11 mouse cellular contexts compared by ENCODE assay signal in genomic region chr7:4128860-4129259, GRCm38 (mm10). TPM values are rescaled to one million over a fixed set of nuclear protein-coding genes. Genes with fewer than 3 reads are reported as not detected.
DNase-seq lines count a peak whose midpoint lies in the region; ATAC-seq and TF ChIP-seq lines count a peak whose summit lies in the region.
"Had no signal": no experiment of that assay in that cellular context is flagged by ENCODE, and none has a peak within 500 bp of the region (broad histone marks: within the 10 kb centered on the region; RNA-seq: fewer than 3 reads in every experiment).

No protein-coding gene starts in this region.

- H3K9me3 ChIP-seq in liver, postnatal 0 days (ENCODE audit: low read length), result no peaks in the 10 kb centered on the region
- no peaks in the 10 kb centered on the region for H3K9me3 ChIP-seq in heart, postnatal 0 days (replicated peaks; ENCODE audit: control insufficient read depth, low read length)
- H3K9me3 ChIP-seq in midbrain, postnatal 0 days (ENCODE audit: low read length), result no peaks in the 10 kb centered on the region
- H3K9me3 ChIP-seq: liver, embryonic 15.5 days had no signal

- TF ChIP-seq EP300 in liver, postnatal 0 days (IDR thresholded peaks at IDR 0.05; ENCODE audit: low read depth), result peak; percentile 31; the same call in 1 of the 2 replicates
- TF ChIP-seq EP300 in heart, postnatal 0 days (IDR thresholded peaks at IDR 0.05; ENCODE audit: low read depth), result no peak

- no peaks in the 10 kb centered on the region for H3K4me1 ChIP-seq in liver, postnatal 0 days (ENCODE audit: insufficient read depth)
- peaks cover 8% of the 10 kb centered on the region; the same call in 1 of the 2 replicates for H3K4me1 ChIP-seq in heart, postnatal 0 days (ENCODE audit: control insufficient read depth, insufficient read depth)
- H3K4me1 ChIP-seq in midbrain, postnatal 0 days (ENCODE audit: insufficient read depth, low read length), result peaks cover 4% of the 10 kb centered on the region; the same call in 1 of the 2 replicates

- WGBS in liver, postnatal 0 days (ENCODE audit: insufficient replicate concordance), result 46% methylated on average over 6 of the region's 6 CpGs
- WGBS in heart, postnatal 0 days, result 41% methylated on average over 6 of the region's 6 CpGs
- 60% methylated on average over 6 of the region's 6 CpGs for WGBS in midbrain, postnatal 0 days

- peak; percentile 18 to 41 for DNase-seq in cerebellum, postnatal 14 days
- DNase-seq in cerebellum, postnatal 25 days, result no peak
- DNase-seq in liver, postnatal 0 days, result no peak
- no peak for DNase-seq in liver
- peak; percentile 32 for DNase-seq in heart, postnatal 0 days (ENCODE audit: low spot score)
- DNase-seq in midbrain, postnatal 0 days (ENCODE audit: low spot score), result no peak
- no peak for DNase-seq in MN1 (ENCODE audit: low spot score)
- DNase-seq in adrenal gland, adult 18-20 months (ENCODE audit: low spot score in 2 of 2), result no peak
- DNase-seq: B cell, adult 2 months; kidney, postnatal 10 days had no signal

- TF ChIP-seq CTCF in liver, postnatal 0 days (IDR thresholded peaks at IDR 0.05; ENCODE audit: low read depth), result no peak
- TF ChIP-seq CTCF in heart, postnatal 0 days (IDR thresholded peaks at IDR 0.05; ENCODE audit: low read depth), result no peak
- no peak for TF ChIP-seq CTCF in midbrain, postnatal 0 days (IDR thresholded peaks at IDR 0.05)

- H3K27me3 ChIP-seq in liver, postnatal 0 days (ENCODE audit: insufficient read depth, low read length), result no peaks in the 10 kb centered on the region
- no peaks in the 10 kb centered on the region for H3K27me3 ChIP-seq in heart, postnatal 0 days (ENCODE audit: control insufficient read depth, insufficient read depth, low read length)
- no peaks in the 10 kb centered on the region for H3K27me3 ChIP-seq in midbrain, postnatal 0 days (ENCODE audit: insufficient read depth, low read length)
- H3K27me3 ChIP-seq: liver, embryonic 15.5 days had no signal

- no peak overlapping the region for H3K9ac ChIP-seq in liver, postnatal 0 days (replicated peaks)
- H3K9ac ChIP-seq in heart, postnatal 0 days (replicated peaks; ENCODE audit: low read depth, low read length), result peak overlapping the region; percentile 21; the same call in 1 of the 2 replicates
- H3K9ac ChIP-seq in midbrain, postnatal 0 days (replicated peaks; ENCODE audit: low read length, poor library complexity, severe bottlenecking), result 0 out of 2 replicates have a peak overlapping the region, but pooled peaks have one; percentile 19
- H3K9ac ChIP-seq: liver, embryonic 15.5 days had no signal

- peak; percentile 28; the same call in 1 of the 2 replicates for ATAC-seq in liver, postnatal 0 days
- peak; percentile 39 for ATAC-seq in heart, postnatal 0 days (ENCODE audit: insufficient read depth, low read depth)
- no peak for ATAC-seq in midbrain, postnatal 0 days (ENCODE audit: low FRiP score)

- H3K36me3 ChIP-seq in liver, postnatal 0 days (replicated peaks; ENCODE audit: insufficient read depth, low read length), result no peaks in the 10 kb centered on the region
- no peaks in the 10 kb centered on the region for H3K36me3 ChIP-seq in heart, postnatal 0 days (replicated peaks; ENCODE audit: control insufficient read depth, insufficient read depth, low read length)
- peaks cover 41% of the 10 kb centered on the region for H3K36me3 ChIP-seq in midbrain, postnatal 0 days (ENCODE audit: insufficient read depth, low read length)
- H3K36me3 ChIP-seq: liver, embryonic 15.5 days had no signal

- H3K4me2 ChIP-seq in liver, postnatal 0 days (ENCODE audit: low read depth, low read length), result no peak overlapping the region
- H3K4me2 ChIP-seq in heart, postnatal 0 days (ENCODE audit: low read depth, low read length), result no peak overlapping the region
- no peak overlapping the region for H3K4me2 ChIP-seq in midbrain, postnatal 0 days (ENCODE audit: low read depth, low read length, poor library complexity, severe bottlenecking)
- H3K4me2 ChIP-seq: liver, embryonic 15.5 days had no signal

- H3K4me3 ChIP-seq in liver, postnatal 0 days (ENCODE audit: low read depth, low read length), result no peak overlapping the region
- H3K4me3 ChIP-seq in heart, postnatal 0 days (ENCODE audit: low read depth, low read length), result no peak overlapping the region
- no peak overlapping the region for H3K4me3 ChIP-seq in midbrain, postnatal 0 days (ENCODE audit: low read depth, low read length)
- H3K4me3 ChIP-seq: liver, embryonic 15.5 days had no signal

- no peak overlapping the region for H3K27ac ChIP-seq in liver, postnatal 0 days (ENCODE audit: low read depth)
- peak overlapping the region; percentile 30; the same call in 1 of the 2 replicates for H3K27ac ChIP-seq in heart, postnatal 0 days (ENCODE audit: low read depth)
- H3K27ac ChIP-seq in midbrain, postnatal 0 days (ENCODE audit: low read depth, low read length), result no peak overlapping the region; the same call in 1 of the 2 replicates
- H3K27ac ChIP-seq: liver, embryonic 15.5 days had no signal

RNA-seq across cellular contexts. Expression of gene Leng8, which starts 8.0 kb away (rescaled TPM):
- polyA plus RNA-seq in liver, postnatal 0 days (2015; fragmentation: Nextera tagmentation; extraction: Ambion mirVana), result 9.1 and 9.7 TPM in 2 replicates
- 112 and 139 TPM in 2 replicates for total RNA-seq in heart, postnatal 0 days (2014; rRNA removed; ENCODE audit: low replicate concordance)
- 12.9 and 16.0 TPM in 2 replicates for polyA plus RNA-seq in heart, postnatal 0 days (2015; fragmentation: Nextera tagmentation; extraction: Ambion mirVana)
- 176 and 253 TPM in 2 replicates for total RNA-seq in midbrain, postnatal 0 days (2014; rRNA removed)
- polyA plus RNA-seq in midbrain, postnatal 0 days (2015; fragmentation: Nextera tagmentation; extraction: Ambion mirVana), result 52.7 and 64.1 TPM in 2 replicates
- total RNA-seq in adrenal gland, adult 18-20 months (2021), result 100 to 1,000 TPM in 1 of 2 experiments, 10 to 100 TPM in 1; 86.8 to 106 TPM

RNA-seq across cellular contexts. Expression of gene Ttyh1, which starts 9.7 kb away (rescaled TPM):
- 1.9 and 3.2 TPM in 2 replicates for polyA plus RNA-seq in liver, postnatal 0 days (2015; fragmentation: Nextera tagmentation; extraction: Ambion mirVana)
- 4.2 and 5.0 TPM in 2 replicates for total RNA-seq in heart, postnatal 0 days (2014; rRNA removed; ENCODE audit: low replicate concordance)
- polyA plus RNA-seq in heart, postnatal 0 days (2015; fragmentation: Nextera tagmentation; extraction: Ambion mirVana), result 0.45 and 1.1 TPM in 2 replicates
- total RNA-seq in midbrain, postnatal 0 days (2014; rRNA removed), result 433 and 742 TPM in 2 replicates
- 186 and 226 TPM in 2 replicates for polyA plus RNA-seq in midbrain, postnatal 0 days (2015; fragmentation: Nextera tagmentation; extraction: Ambion mirVana)
- total RNA-seq in adrenal gland, adult 18-20 months (2021), result 1 to 10 TPM; 1.3 to 1.9 TPM

RNA-seq across cellular contexts. Expression of gene Leng9, which starts 21.3 kb away (rescaled TPM):
- polyA plus RNA-seq in liver, postnatal 0 days (2015; fragmentation: Nextera tagmentation; extraction: Ambion mirVana), result 2.8 TPM in 2 replicates
- total RNA-seq in heart, postnatal 0 days (2014; rRNA removed; ENCODE audit: low replicate concordance), result 0.27 and 3.1 TPM in 2 replicates
- polyA plus RNA-seq in heart, postnatal 0 days (2015; fragmentation: Nextera tagmentation; extraction: Ambion mirVana), result 3.6 and 3.8 TPM in 2 replicates
- 3.3 and 4.9 TPM in 2 replicates for total RNA-seq in midbrain, postnatal 0 days (2014; rRNA removed)
- 4.7 and 5.3 TPM in 2 replicates for polyA plus RNA-seq in midbrain, postnatal 0 days (2015; fragmentation: Nextera tagmentation; extraction: Ambion mirVana)
- 10 to 100 TPM in 1 of 2 experiments, 1 to 10 TPM in 1; 9.1 to 10.8 TPM for total RNA-seq in adrenal gland, adult 18-20 months (2021)

RNA-seq across cellular contexts. Expression of gene Cdc42ep5, which starts 35.8 kb away (rescaled TPM):
- 8.2 and 12.1 TPM in 2 replicates for polyA plus RNA-seq in liver, postnatal 0 days (2015; fragmentation: Nextera tagmentation; extraction: Ambion mirVana)
- total RNA-seq in heart, postnatal 0 days (2014; rRNA removed; ENCODE audit: low replicate concordance), result 34.0 and 37.4 TPM in 2 replicates
- polyA plus RNA-seq in heart, postnatal 0 days (2015; fragmentation: Nextera tagmentation; extraction: Ambion mirVana), result 21.0 and 25.0 TPM in 2 replicates
- total RNA-seq in midbrain, postnatal 0 days (2014; rRNA removed), result 6.6 and 9.7 TPM in 2 replicates
- 8.3 and 8.5 TPM in 2 replicates for polyA plus RNA-seq in midbrain, postnatal 0 days (2015; fragmentation: Nextera tagmentation; extraction: Ambion mirVana)
- 10 to 100 TPM; 22.9 to 26.9 TPM for total RNA-seq in adrenal gland, adult 18-20 months (2021)

Comparison
In these comparisons a context has a peak if more than half of its experiments do, and no peak if none do; other contexts are left out.
1. DNase-seq: peak in cerebellum, postnatal 14 days (2 of 2) and heart, postnatal 0 days (single experiment); none in cerebellum, postnatal 25 days (0 of 2), liver, postnatal 0 days (single experiment), liver (single experiment), midbrain, postnatal 0 days (single experiment), MN1 (single experiment) and adrenal gland, adult 18-20 months (0 of 2).
2. RNA of gene Ttyh1, which starts 9.7 kb away (total RNA-seq): 433 to 742 TPM in midbrain, postnatal 0 days; 4.2 to 5.0 TPM in heart, postnatal 0 days and 1.3 to 1.9 TPM in adrenal gland, adult 18-20 months; every median in the first group is over 10 times any median in the second.